18 mouse cellular contexts compared by ENCODE assay signal in the genomic region with DNA sequence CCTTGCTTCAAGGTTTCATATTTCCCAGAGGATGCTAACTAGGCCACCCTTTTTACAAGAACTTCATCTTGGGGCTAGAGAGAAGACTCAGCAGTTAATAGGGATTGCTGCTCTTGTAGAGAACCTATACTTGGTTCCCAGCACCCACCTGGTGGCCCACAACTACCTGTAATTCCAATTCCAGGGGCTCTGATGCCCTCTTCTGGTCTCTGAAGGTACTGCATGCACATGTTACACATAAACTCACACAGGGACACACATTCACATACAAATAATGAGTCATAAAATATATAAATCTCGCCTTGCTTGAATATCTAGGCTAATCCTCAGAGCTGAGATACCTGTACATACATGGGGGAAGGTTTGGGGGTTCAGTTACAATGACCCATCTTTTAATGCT.
A peak's percentile ranks its signal among the peaks of the same experiment; 100 is the strongest.
DNase-seq lines count a peak whose midpoint lies in the region; ATAC-seq and TF ChIP-seq lines count a peak whose summit lies in the region.
"Had no signal": no experiment of that assay in that cellular context is flagged by ENCODE, and none has a peak within 500 bp of the region (broad histone marks: within the 10 kb centered on the region; RNA-seq: fewer than 3 reads in every experiment).

No protein-coding gene starts in this region.

- no peak overlapping the region for H3K4me3 ChIP-seq in intestine, postnatal 0 days (ENCODE audit: low read depth, low read length)
- no peak overlapping the region for H3K4me3 ChIP-seq in intestine, embryonic 15.5 days (replicated peaks)
- no peak overlapping the region for H3K4me3 ChIP-seq in liver, postnatal 0 days (ENCODE audit: low read depth, low read length)
- no peak overlapping the region for H3K4me3 ChIP-seq in liver, embryonic 12.5 days
- H3K4me3 ChIP-seq: embryonic facial prominence, embryonic 12.5 days; forebrain, embryonic 15.5 days; heart, embryonic 10.5 days; hindbrain, embryonic 13.5 days had no signal

- H3K36me3 ChIP-seq in intestine, postnatal 0 days (ENCODE audit: control insufficient read depth, insufficient read depth) = no peaks in the 10 kb centered on the region
- H3K36me3 ChIP-seq in intestine, embryonic 15.5 days = no peaks in the 10 kb centered on the region
- no peaks in the 10 kb centered on the region for H3K36me3 ChIP-seq in liver, postnatal 0 days (replicated peaks; ENCODE audit: insufficient read depth, low read length)
- no peaks in the 10 kb centered on the region for H3K36me3 ChIP-seq in liver, embryonic 12.5 days
- H3K36me3 ChIP-seq: embryonic facial prominence, embryonic 12.5 days; forebrain, embryonic 15.5 days; G1E; heart, embryonic 10.5 days had no signal

- TF ChIP-seq EP300 in liver, postnatal 0 days (IDR thresholded peaks at IDR 0.05; ENCODE audit: low read depth) = no peak

- TF ChIP-seq CTCF in intestine, postnatal 0 days (IDR thresholded peaks at IDR 0.05; ENCODE audit: low read depth) = peak; percentile 26; the same call in 1 of the 2 replicates
- TF ChIP-seq CTCF in liver, postnatal 0 days (IDR thresholded peaks at IDR 0.05; ENCODE audit: low read depth) = peak; percentile 15; the same call in 1 of the 2 replicates
- TF ChIP-seq CTCF in Patski (IDR thresholded peaks at IDR 0.05) = peak; percentile 53

- no peak overlapping the region for H3K4me2 ChIP-seq in intestine, postnatal 0 days (replicated peaks; ENCODE audit: low read depth)
- no peak overlapping the region for H3K4me2 ChIP-seq in intestine, embryonic 15.5 days (replicated peaks)
- no peak overlapping the region for H3K4me2 ChIP-seq in liver, postnatal 0 days (ENCODE audit: low read depth, low read length)
- H3K4me2 ChIP-seq in liver, embryonic 12.5 days = no peak overlapping the region
- H3K4me2 ChIP-seq: embryonic facial prominence, embryonic 12.5 days; forebrain, embryonic 15.5 days; hindbrain, embryonic 13.5 days had no signal

- no peak for ATAC-seq in intestine, postnatal 0 days
- ATAC-seq in intestine, embryonic 15.5 days = no peak
- no peak for ATAC-seq in liver, postnatal 0 days
- ATAC-seq in liver, embryonic 12.5 days = no peak
- no peak for ATAC-seq in Patski
- ATAC-seq: forebrain, embryonic 15.5 days; hindbrain, postnatal 0 days had no signal

- H3K27ac ChIP-seq in intestine, postnatal 0 days (ENCODE audit: low read depth, low read length) = no peak overlapping the region
- H3K27ac ChIP-seq in intestine, embryonic 15.5 days = no peak overlapping the region
- H3K27ac ChIP-seq in liver, postnatal 0 days (ENCODE audit: low read depth) = no peak overlapping the region
- no peak overlapping the region for H3K27ac ChIP-seq in liver, embryonic 12.5 days
- H3K27ac ChIP-seq: embryonic facial prominence, embryonic 12.5 days; forebrain, embryonic 15.5 days; heart, embryonic 10.5 days; hindbrain, embryonic 13.5 days; hindbrain, postnatal 0 days had no signal

- no peaks in the 10 kb centered on the region for H3K27me3 ChIP-seq in intestine, postnatal 0 days (replicated peaks; ENCODE audit: control insufficient read depth, insufficient read depth, low read length)
- no peaks in the 10 kb centered on the region for H3K27me3 ChIP-seq in intestine, embryonic 15.5 days (replicated peaks)
- no peaks in the 10 kb centered on the region for H3K27me3 ChIP-seq in liver, postnatal 0 days (ENCODE audit: insufficient read depth, low read length)
- H3K27me3 ChIP-seq in liver, embryonic 12.5 days (replicated peaks) = no peaks in the 10 kb centered on the region
- no peaks in the 10 kb centered on the region for H3K27me3 ChIP-seq in Patski
- H3K27me3 ChIP-seq: embryonic facial prominence, embryonic 12.5 days; forebrain, embryonic 15.5 days; hindbrain, embryonic 13.5 days had no signal

- POLR2A ChIA-PET in Patski (lab: Charles Lee) = interaction anchor here (0.6 kb wide), 1 partner anchor 53 kb away, joined by 5 read pairs; no protein-coding TSS in a partner anchor

- no peak for DNase-seq in liver, postnatal 0 days
- no peak for DNase-seq in Patski (ENCODE audit: low read depth, low spot score)
- no peak for DNase-seq in neural tube, embryonic 10.5 days (ENCODE audit: extremely low spot score, low spot score)
- DNase-seq: adrenal gland, adult 2 months; adrenal gland, postnatal 36 days; cerebellum, adult 8-10 months; cerebellum, postnatal 14 days; gastrocnemius, postnatal 10 days; heart, postnatal 14 days had no signal

- H3K9ac ChIP-seq in intestine, postnatal 0 days (ENCODE audit: low read depth, low read length) = no peak overlapping the region
- no peak overlapping the region for H3K9ac ChIP-seq in intestine, embryonic 15.5 days
- no peak overlapping the region for H3K9ac ChIP-seq in liver, postnatal 0 days (replicated peaks)
- H3K9ac ChIP-seq in liver, embryonic 12.5 days = no peak overlapping the region
- H3K9ac ChIP-seq: embryonic facial prominence, embryonic 12.5 days; forebrain, embryonic 15.5 days; hindbrain, embryonic 13.5 days had no signal

- CTCF ChIA-PET in Patski (lab: Charles Lee) = interaction anchor here (1.2 kb wide), 1 partner anchor 52 kb away, joined by 3 read pairs; no protein-coding TSS in a partner anchor

- H3K9me3 ChIP-seq in intestine, postnatal 0 days (ENCODE audit: control insufficient read depth) = peaks cover 7% of the 10 kb centered on the region; the same call in 1 of the 2 replicates
- no peaks in the 10 kb centered on the region for H3K9me3 ChIP-seq in intestine, embryonic 15.5 days
- H3K9me3 ChIP-seq in liver, postnatal 0 days (ENCODE audit: low read length) = peaks cover 2% of the 10 kb centered on the region; the same call in 1 of the 2 replicates
- H3K9me3 ChIP-seq in liver, embryonic 12.5 days (replicated peaks) = 0 out of 2 replicates have a peak, but pooled peaks cover 8% of the 10 kb centered on the region

- H3K4me1 ChIP-seq in intestine, postnatal 0 days (replicated peaks; ENCODE audit: control insufficient read depth, insufficient read depth, low read length) = no peaks in the 10 kb centered on the region
- H3K4me1 ChIP-seq in intestine, embryonic 15.5 days (replicated peaks) = no peaks in the 10 kb centered on the region
- no peaks in the 10 kb centered on the region for H3K4me1 ChIP-seq in liver, postnatal 0 days (ENCODE audit: insufficient read depth)
- H3K4me1 ChIP-seq in liver, embryonic 12.5 days = no peaks in the 10 kb centered on the region
- H3K4me1 ChIP-seq: embryonic facial prominence, embryonic 12.5 days had no signal

- WGBS in intestine, postnatal 0 days = 81% methylated on average over 1 of the region's 1 CpGs
- 67% methylated on average over 1 of the region's 1 CpGs for WGBS in intestine, embryonic 15.5 days
- WGBS in liver, postnatal 0 days (ENCODE audit: insufficient replicate concordance) = 45% methylated on average over 1 of the region's 1 CpGs
- 31% methylated on average over 1 of the region's 1 CpGs for WGBS in liver, embryonic 12.5 days (ENCODE audit: insufficient replicate concordance)

- in situ Hi-C loops in Patski (cut with MboI; ENCODE audit: low pct_unique_long_range_greater_than_20kb) = no loop called here
